Mouse (Mus musculus): ENCODE results near the gene Gmpr2.

DNA sequence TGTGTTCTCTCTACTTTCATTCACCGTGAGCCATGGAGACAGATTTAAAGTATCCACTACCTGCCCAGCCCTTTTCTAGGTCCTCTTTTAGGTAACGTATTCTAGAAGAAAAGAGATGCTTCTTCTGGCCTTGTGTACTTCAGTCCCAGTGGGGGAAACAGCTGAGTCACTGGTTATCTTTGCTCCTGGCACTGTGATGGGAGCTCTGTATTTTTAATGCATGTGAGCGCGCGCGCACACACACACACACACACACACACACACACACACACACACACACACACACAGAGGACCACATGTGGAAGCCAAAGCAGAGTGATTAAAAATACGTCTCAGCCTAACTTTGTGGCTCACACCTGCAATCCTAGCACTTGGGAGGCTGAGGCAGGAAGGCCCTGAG, 51.7 kb downstream of the Gmpr2 start:
- no peak for TF ChIP-seq POLR2A (IDR thresholded peaks at IDR 0.05; ENCODE audit: borderline replicate concordance, extremely low read depth, low read depth, low read length)
- no peak for TF ChIP-seq CTCF (IDR thresholded peaks at IDR 0.05; ENCODE audit: insufficient read depth, low read length)

All from lung, adult 2 months (tissue).